Mouse (Mus musculus) bone marrow, adult 2 months (tissue): ENCODE measurements around the gene Ipo8.

ENCODE experiments used
- CTCF ChIP-seq: fragments of 200-500 bp; IDR thresholded peaks from 2 replicates; pipeline ENCODE4 v1.5.1; 2011; ENCODE audit warnings: low read length, control low read depth; ENCODE audit not compliant: control insufficient read depth, insufficient read depth
- POLR2A ChIP-seq: fragments of 200-500 bp; IDR thresholded peaks from 2 replicates; pipeline ENCODE4 v1.6.1; 2011; ENCODE audit warnings: low read depth, mild to moderate bottlenecking, control low read depth, low read length, borderline replicate concordance; ENCODE audit not compliant: control insufficient read depth

GRCm38 (mm10) chr6:148750183-148750582, 81.1 kb downstream of the Ipo8 start:
- TF ChIP-seq CTCF (no peak), POLR2A (no peak)
